Mouse (Mus musculus): Measurements from ENCODE around the gene Eif4e. TPM values are rescaled to one million over a fixed set of nuclear protein-coding genes. Genes with fewer than 3 reads are reported as not detected.

Gene Eif4e
- 54.2 and 94.0 TPM in 2 replicates for total RNA-seq (2014; rRNA removed)
- polyA plus RNA-seq (2015; fragmentation: Nextera tagmentation; extraction: Ambion mirVana): 259 and 290 TPM in 2 replicates

- DNase-seq (ENCODE audit: low spot score): peak; percentile 18
- peak; percentile 28 for ATAC-seq
- Histone ChIP-seq H3K4me3 (ENCODE audit: low read length) (peak within 1 kb of the TSS; percentile 95), H3K4me2 (ENCODE audit: low read depth, low read length) (peak within 1 kb of the TSS; percentile 75), H3K9me3 (ENCODE audit: low read length) (no peaks in the 10 kb centered on the region), H3K9ac (replicated peaks; ENCODE audit: low read length) (peak within 1 kb of the TSS; percentile 62), H3K36me3 (ENCODE audit: insufficient read depth, low read length) (no peaks in the 10 kb centered on the region), H3K27me3 (ENCODE audit: insufficient read depth, low read length) (no peaks in the 10 kb centered on the region), H3K27ac (peak within 1 kb of the TSS; percentile 96), H3K4me1 (ENCODE audit: insufficient read depth, low read length) (peaks cover 8% of the 10 kb centered on the region; the same call in 1 of the 2 replicates)
- TF ChIP-seq CTCF (IDR thresholded peaks at IDR 0.05; ENCODE audit: low read depth): no peak
- WGBS: 3% methylated on average over 39 of the region's 39 CpGs
These were observed at the start of gene Eif4e for GRCm38 (mm10) chr3:138526073-138526915. Eif4e (plus strand) TSS chr3:138526179.

GRCm38 (mm10) chr3:138479489-138479888 is 46.5 kb upstream of the Eif4e start:
- WGBS: 97% methylated on average over 8 of the region's 8 CpGs
- Histone ChIP-seq H3K27ac (no peak overlapping the region), H3K4me3 (ENCODE audit: low read length) (no peak overlapping the region)

GRCm38 (mm10) chr3:138481526-138482284 is 44.3 kb upstream of the Eif4e start:
- ATAC-seq (no peak), DNase-seq (ENCODE audit: low spot score) (no peak)
- TF ChIP-seq CTCF (IDR thresholded peaks at IDR 0.05; ENCODE audit: low read depth): no peak
- Histone ChIP-seq H3K9ac (replicated peaks; ENCODE audit: low read length) (no peak overlapping the region), H3K27me3 (ENCODE audit: insufficient read depth, low read length) (no peaks in the 10 kb centered on the region), H3K4me2 (ENCODE audit: low read depth, low read length) (no peak overlapping the region), H3K4me1 (ENCODE audit: insufficient read depth, low read length) (no peaks in the 10 kb centered on the region), H3K27ac (no peak overlapping the region), H3K36me3 (ENCODE audit: insufficient read depth, low read length) (peaks cover 15% of the 10 kb centered on the region), H3K4me3 (ENCODE audit: low read length) (no peak overlapping the region), H3K9me3 (ENCODE audit: low read length) (no peaks in the 10 kb centered on the region)
- 49% methylated on average over 14 of the region's 14 CpGs for WGBS

More at GRCm38 (mm10) chr3:138479489-138479888, 46.5 kb upstream of the Eif4e start:
- Histone ChIP-seq H3K9ac (replicated peaks; ENCODE audit: low read length) (no peak overlapping the region), H3K4me2 (ENCODE audit: low read depth, low read length) (no peak overlapping the region), H3K4me1 (ENCODE audit: insufficient read depth, low read length) (no peaks in the 10 kb centered on the region), H3K27me3 (ENCODE audit: insufficient read depth, low read length) (no peaks in the 10 kb centered on the region), H3K9me3 (ENCODE audit: low read length) (no peaks in the 10 kb centered on the region), H3K36me3 (ENCODE audit: insufficient read depth, low read length) (peaks cover 15% of the 10 kb centered on the region)
- DNase-seq (ENCODE audit: low spot score) (no peak), ATAC-seq (no peak)
- TF ChIP-seq CTCF (IDR thresholded peaks at IDR 0.05; ENCODE audit: low read depth): no peak

- WGBS: 94% methylated on average over 2 of the region's 2 CpGs
- Histone ChIP-seq H3K4me2 (ENCODE audit: low read depth, low read length) (no peak overlapping the region), H3K4me3 (ENCODE audit: low read length) (no peak overlapping the region), H3K9me3 (ENCODE audit: low read length) (no peaks in the 10 kb centered on the region), H3K36me3 (ENCODE audit: insufficient read depth, low read length) (peaks cover 15% of the 10 kb centered on the region), H3K27me3 (ENCODE audit: insufficient read depth, low read length) (no peaks in the 10 kb centered on the region), H3K4me1 (ENCODE audit: insufficient read depth, low read length) (0 out of 2 replicates have a peak, but pooled peaks cover 3% of the 10 kb centered on the region), H3K27ac (no peak overlapping the region), H3K9ac (replicated peaks; ENCODE audit: low read length) (no peak overlapping the region)
- ATAC-seq (no peak), DNase-seq (ENCODE audit: low spot score) (no peak)
- no peak for TF ChIP-seq CTCF (IDR thresholded peaks at IDR 0.05; ENCODE audit: low read depth)
These were observed 42.7 kb upstream of the Eif4e start for GRCm38 (mm10) chr3:138483240-138483639.

- WGBS: under 1% methylated on average over 59 of the region's 61 CpGs
- no peak for ATAC-seq
- H3K9me3 ChIP-seq (ENCODE audit: low read length): no peaks in the 10 kb centered on the region
These were observed 37.2 kb upstream of the Eif4e start for GRCm38 (mm10) chr3:138488584-138489326.

More at GRCm38 (mm10) chr3:138488584-138489326, 37.2 kb upstream of the Eif4e start:
- TF ChIP-seq CTCF (IDR thresholded peaks at IDR 0.05; ENCODE audit: low read depth): no peak
- peak; percentile 10 for DNase-seq (ENCODE audit: low spot score)
- Histone ChIP-seq H3K27me3 (ENCODE audit: insufficient read depth, low read length) (no peaks in the 10 kb centered on the region), H3K4me2 (ENCODE audit: low read depth, low read length) (peak overlapping the region; percentile 67), H3K36me3 (ENCODE audit: insufficient read depth, low read length) (no peaks in the 10 kb centered on the region), H3K4me3 (ENCODE audit: low read length) (peak overlapping the region; percentile 93), H3K9ac (replicated peaks; ENCODE audit: low read length) (peak overlapping the region; percentile 89), H3K27ac (peak overlapping the region; percentile 76), H3K4me1 (ENCODE audit: insufficient read depth, low read length) (0 out of 2 replicates have a peak, but pooled peaks cover 4% of the 10 kb centered on the region)

Data from hindbrain, postnatal 0 days (tissue).